Mouse (Mus musculus): ENCODE measurements around the gene Arfgef2.

- TF ChIP-seq POLR2A (IDR thresholded peaks at IDR 0.05; ENCODE audit: borderline replicate concordance, insufficient read depth, low read length) (no peak), CTCF (IDR thresholded peaks at IDR 0.05; ENCODE audit: borderline replicate concordance, insufficient read depth, low read depth, low read length) (no peak)
These were observed 30.2 kb downstream of the Arfgef2 start for GRCm38 (mm10) chr2:166835581-166835980.
